Mouse (Mus musculus): ENCODE results near the gene Tnnc1.

- TF ChIP-seq CTCF (IDR thresholded peaks at IDR 0.05; ENCODE audit: borderline replicate concordance, extremely low read depth, insufficient read depth, insufficient read length) (no peak), POLR2A (IDR thresholded peaks at IDR 0.05; ENCODE audit: borderline replicate concordance, extremely low read depth, insufficient read depth, insufficient read length, poor library complexity, severe bottlenecking) (no peak)
Measured at GRCm38 (mm10) chr14:31260932-31261331, 52.8 kb downstream of the Tnnc1 start.
